Mouse (Mus musculus) kidney, postnatal 25 days (tissue): Measurements from ENCODE around the gene Gdf11.

Experiments
- DNase-seq, 2 experiments: peaks; one replicate each; pipeline ENCODE4 v3.0.0; 2021; ENCODE audit warnings: mixed read lengths in 2 of 2

Gdf11 gene

GRCm38 (mm10) chr10:128919203-128919631, 27.7 kb upstream of the Gdf11 start:
- peak; percentile 79 to 93 for DNase-seq

DNA sequence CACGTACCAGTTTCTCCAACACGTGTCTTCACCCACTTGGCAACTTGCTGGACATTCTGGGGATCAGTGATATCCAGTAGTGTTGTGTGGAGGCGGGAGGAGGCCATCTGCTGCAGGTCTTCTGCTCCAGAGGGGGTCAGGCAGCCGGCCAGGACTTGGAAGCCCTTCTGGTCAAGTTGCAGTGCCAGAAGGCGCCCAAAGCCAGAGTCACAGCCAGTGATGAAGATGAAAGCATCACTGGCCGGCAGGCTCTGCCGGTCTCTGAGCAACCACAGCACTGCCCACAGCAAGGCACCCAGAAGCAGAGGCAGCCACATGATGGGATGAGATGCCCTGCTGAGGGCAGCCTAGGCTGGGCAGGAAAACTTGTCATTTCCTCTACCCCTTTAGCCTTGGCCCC, 26.7 kb upstream of the Gdf11 start:
- peak; percentile 64 to 81 for DNase-seq

DNA sequence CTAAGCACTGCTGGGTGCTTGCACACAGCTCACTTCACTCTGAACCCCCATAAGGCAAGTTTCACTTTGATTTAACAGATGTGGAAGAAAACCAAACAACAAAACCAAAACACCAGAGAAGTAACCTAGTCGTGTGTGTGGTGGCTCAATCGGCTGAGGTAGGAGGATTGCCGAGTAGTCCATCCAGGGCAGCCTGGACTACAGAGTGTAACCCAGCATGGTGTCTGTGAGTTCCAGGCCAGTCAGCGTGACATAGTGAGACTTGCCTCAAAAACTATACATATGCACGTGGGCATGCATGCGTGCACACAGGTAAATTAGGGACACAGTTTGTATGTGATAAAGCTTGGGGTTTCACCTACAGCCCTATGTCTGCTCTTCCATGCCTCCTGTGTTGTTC, 25.9 kb upstream of the Gdf11 start:
- no peak for DNase-seq

GRCm38 (mm10) chr10:128916665-128917064, 25.1 kb upstream of the Gdf11 start:
- no peak for DNase-seq

DNA sequence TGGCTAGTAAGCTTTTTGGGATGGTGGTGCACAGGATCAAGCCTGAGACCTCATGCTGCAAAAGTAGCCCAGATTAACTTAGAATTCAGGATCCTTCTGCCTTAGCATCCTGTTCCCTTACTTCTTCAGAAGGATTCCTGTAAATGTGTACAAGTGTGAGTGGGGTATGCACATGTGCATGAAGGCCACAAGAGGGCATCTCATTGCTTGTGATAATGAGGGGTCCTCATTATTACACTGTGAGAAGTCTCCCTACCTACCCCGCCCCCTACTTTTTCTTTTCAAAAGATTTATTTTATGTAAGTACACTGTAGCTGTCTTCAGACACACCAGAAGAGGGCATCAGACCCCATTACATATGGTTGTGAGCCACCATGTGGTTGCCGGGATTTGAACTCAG, 24.0 kb upstream of the Gdf11 start:
- no peak for DNase-seq

- peak; percentile 45 to 72 for DNase-seq
These were observed 22.2 kb upstream of the Gdf11 start for GRCm38 (mm10) chr10:128913696-128914095.

DNA sequence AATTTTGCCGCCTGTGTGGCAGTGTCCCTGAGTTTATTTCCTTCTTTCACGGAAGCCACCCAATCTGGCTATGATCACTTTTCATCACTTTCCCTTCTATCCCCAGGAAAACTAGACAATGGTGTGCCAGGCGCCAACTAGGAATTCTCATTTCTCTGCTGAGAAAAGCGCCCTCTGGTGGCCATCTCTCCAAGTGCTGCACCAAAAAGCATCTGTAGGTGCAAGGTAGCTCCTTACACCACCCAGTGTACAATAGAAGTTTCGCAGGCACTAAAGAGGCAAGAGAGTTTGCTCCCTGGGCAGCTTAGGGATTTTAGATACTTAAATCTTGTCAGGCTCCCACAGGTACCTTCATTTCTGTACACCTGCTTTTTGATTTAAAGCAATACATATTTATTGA, 21.7 kb upstream of the Gdf11 start:
- peak; percentile 90 to 97 for DNase-seq

- no peak for DNase-seq
These were observed 21.3 kb upstream of the Gdf11 start for GRCm38 (mm10) chr10:128912791-128913190.

GRCm38 (mm10) chr10:128912268-128912667, 20.8 kb upstream of the Gdf11 start:
- no peak for DNase-seq

DNA sequence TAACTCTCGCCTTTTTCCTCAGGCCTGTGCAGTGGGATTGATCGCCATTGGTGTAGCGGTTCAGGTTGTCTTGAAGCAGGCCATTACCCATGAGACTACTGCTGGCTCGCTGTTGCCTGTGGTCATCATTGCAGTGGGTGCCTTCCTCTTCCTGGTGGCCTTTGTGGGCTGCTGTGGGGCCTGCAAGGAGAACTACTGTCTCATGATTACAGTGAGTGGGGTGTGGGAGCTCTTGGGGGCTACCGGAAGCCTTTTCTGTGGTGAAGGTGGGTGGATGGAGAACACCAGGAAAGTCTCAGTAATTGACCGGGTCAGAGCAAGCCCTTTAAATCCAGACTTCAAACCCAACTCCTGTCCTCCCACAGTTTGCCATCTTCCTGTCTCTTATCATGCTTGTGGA, 19.9 kb upstream of the Gdf11 start:
- no peak for DNase-seq

DNA sequence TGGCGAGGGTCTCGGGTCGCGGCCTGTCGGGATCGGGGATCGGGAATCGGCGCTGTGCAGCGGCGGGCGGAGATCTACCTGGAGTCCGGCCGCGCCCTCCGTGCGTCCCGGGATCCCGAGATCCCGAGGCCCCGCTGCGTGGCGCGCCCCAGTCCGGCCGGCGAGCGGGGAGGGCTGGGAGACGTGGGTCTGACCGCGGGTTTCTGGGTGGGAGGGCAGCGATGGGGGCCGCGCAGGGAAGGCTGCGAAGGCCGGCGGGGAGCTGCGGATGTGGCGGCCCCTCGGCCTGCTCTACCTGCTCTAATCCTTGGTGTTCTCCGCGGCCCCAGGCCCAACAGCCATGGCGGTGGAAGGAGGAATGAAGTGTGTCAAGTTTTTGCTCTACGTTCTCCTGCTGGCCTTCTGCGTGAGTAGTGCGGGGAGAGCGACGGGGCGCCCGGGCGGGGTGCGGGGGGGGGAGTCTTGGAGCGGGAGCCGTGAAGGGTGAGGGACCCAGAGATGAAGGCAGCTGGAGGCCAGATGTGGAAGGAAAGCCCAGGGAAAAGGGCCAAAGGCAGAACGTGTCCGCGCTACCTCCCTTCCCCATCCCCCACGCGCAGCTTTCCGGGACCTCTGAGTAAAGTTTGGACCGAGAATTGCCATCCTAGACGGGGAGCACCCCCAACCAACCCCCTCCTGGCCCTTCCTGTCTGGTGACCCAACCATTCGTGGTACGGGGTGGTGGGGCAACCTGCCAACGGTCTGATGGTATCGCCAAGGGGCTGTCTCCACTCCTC, 18.7 kb upstream of the Gdf11 start:
- peak; percentile 74 to 86 for DNase-seq

DNA sequence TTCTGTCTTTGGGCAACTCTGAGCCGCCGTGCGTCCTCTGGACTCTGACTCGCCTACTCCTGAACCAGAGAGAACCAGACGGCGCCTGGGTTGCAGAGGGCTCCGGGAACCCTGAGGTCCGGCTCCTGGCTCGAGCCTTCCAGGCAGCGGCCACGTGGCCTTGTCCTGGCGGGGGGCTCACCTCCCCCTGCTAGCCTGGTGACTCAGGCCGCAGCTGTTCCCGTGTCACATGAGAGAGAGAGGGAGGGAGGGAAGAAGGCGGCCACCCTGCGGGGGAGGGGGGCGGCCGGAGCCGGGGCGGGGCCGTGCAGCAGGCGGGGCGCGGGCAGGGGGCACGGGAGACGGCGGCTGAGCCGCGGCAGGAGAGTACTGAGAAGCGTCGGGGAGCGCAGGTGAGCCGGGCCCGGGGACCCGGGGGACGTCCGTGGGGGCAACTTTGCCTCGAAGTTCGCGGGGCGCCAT, 18.1 kb upstream of the Gdf11 start:
- DNase-seq = peak; percentile 90 to 98

- peak; percentile 73 to 81 for DNase-seq
These were observed 17.4 kb upstream of the Gdf11 start for GRCm38 (mm10) chr10:128908778-128909448.

GRCm38 (mm10) chr10:128904812-128905211, 13.3 kb upstream of the Gdf11 start:
- DNase-seq = peak; percentile 57 to 80

DNA sequence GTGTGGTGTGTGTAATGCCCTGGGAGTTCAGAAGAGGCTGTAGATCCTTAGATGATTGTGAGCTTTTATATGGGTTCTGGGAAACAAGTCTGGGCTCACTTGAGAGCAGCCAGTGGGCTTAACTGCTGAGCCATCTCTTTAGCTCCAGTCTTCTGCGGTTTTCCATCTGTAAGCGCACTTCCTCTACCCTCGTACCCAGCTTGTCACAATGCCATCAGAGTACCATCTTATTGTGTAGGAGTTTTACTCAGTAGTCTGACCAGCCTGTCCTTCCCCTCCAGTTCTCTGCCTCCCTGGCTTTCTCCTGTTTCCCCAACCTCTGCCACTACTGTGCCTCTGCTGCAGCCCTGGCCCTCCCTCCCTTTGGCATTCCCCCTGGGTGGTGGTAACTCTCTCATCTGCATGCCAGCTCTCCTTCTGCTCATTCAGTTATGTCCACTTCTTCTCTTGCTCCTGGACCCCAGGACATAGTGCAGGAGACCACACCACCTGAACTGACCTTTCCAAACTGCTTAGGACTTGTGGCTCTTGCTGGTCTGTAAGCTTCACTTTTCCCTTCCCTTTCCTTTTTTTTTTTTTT, 11.0 kb upstream of the Gdf11 start:
- DNase-seq = peak; percentile 49 to 88

DNA sequence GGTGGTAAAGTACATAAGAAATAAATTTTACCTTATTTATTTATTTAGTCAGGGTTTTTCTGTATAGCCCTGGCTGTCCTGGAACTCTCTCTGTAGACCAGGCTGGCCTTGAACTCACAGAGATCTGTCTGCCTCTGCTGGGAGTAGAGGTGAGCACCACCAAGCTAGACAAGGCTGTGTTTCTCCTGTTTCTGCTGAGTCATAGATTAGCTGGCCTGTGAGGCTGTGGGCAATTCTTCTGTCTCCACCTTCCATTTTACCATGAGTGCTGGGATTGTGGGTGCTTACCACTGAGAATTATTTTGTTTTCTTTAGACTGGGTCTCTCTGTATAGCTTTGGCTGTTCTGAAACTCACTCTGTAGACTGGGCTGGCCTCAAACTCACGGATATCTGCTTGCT, 9.9 kb upstream of the Gdf11 start:
- DNase-seq = peak in 1 of 2 experiments; percentile 26

DNA sequence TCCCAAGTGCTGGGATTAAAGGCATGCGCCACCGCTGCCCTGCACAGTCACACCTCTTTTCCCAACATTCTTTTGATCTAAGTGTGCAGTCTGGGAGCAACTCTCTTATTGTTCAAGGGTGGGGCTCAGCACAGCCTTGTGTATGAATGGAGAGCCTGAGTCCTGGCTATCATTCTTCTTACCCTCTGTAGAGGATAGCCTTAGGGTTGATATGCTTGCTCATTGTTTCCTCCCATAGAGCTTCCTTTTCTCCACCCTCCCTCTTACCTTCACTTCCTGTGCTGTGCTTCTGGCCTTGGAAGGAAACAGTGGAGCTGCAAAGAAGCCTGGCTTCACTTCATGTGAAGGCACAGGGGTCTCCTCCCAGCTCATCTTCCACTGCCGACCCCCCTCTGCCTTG, 9.2 kb upstream of the Gdf11 start, which contains the start of gene Cd63:
Gene Cd63 (plus strand): TSS at position 292 of the 400 bp plus-strand sequence.
- peak in 1 of 2 experiments; percentile 18 for DNase-seq

DNA sequence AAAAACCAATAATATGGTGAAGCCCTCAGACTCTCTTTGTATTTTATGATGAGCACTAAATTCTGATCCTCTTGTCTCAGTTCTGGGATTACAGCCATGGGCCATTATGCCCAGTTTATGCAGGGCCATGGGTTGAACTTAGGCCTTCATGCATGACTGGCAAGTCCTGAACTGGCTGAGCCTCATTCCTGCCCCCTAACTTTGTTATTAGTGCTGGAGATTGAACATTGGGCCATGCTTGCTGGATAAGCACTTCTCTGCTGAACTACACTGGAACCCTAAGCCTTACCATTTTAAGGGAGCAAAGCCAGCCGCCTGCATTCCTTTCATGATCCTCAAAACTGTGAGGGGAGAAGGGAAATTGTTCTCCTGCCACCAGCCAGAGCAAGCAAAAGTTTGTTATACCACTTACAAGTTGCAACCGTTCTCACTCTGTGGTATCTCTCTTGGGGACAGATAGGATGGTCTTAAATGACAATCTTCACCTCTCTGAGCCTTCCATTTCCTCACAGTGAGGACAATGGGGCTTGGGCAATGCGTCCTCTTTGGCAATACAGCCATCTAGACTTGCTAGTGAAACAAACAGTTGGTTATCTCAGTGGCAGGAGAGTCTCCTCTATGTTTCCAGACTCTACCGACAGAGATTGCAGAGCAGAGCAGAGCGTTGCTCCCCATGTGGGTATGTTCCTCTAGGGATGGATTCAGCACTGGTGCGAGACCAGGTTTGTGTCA, 8.4 kb upstream of the Gdf11 start:
- peak; percentile 71 to 89 for DNase-seq

GRCm38 (mm10) chr10:128897501-128897900, 6.0 kb upstream of the Gdf11 start:
- DNase-seq = peak in 1 of 2 experiments; percentile 28

DNA sequence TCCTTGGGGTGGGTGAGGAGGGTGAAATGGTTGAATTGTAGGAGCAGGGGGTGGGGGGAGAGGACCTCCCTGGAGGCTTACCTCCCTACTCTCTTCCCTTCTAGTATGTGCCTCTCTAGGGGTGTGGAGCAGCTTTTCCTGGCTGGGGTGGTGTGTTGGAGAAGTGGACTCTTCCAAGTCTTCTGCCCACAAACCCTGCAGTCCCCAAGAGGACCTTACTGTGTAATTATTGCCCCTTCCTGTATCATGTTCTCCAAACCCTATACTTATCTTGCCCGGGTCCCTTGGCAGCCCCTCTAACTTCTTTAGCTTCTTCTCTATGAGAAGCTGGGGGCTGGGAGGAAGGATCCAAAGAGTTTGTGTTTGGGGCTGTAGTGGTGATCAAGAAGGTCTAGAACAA, 5.3 kb upstream of the Gdf11 start:
- DNase-seq = peak in 1 of 2 experiments; percentile 14

DNA sequence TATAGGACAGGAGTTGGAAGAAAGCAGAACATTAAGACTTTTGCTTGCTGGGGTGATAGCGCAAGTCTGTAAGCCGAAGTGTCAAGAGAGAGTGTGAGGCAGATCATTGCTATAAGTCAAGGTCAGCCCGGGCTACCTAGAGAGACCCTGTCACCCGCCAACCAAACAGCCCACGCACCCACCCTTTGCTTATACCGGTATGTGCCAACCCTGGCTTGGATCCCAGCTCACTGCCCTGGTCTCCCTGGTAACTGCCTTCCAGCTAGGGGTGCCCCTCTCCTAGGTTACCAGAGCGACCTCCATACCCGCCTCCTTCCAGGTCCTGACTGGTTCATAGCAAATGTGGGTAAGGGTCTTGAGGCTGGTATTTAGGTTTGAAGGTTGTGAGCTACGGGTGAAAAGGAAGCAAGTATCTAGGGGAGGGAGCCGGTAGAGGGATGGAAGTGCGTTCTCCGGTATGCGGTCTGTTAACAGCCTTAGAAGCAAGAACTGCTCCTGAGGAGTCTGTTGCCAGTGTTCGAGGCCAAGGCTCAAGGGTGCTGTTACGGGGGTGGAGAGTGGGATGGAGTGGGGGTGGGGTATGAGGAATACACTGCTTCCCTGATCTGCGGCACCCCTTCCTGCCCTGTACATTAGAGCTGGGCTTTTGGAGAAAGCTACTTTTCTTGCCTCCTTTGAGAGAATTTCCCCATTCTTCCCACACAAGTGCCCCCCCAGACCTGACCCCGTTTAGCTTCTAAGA, 4.6 kb upstream of the Gdf11 start:
- peak; percentile 63 to 83 for DNase-seq

DNA sequence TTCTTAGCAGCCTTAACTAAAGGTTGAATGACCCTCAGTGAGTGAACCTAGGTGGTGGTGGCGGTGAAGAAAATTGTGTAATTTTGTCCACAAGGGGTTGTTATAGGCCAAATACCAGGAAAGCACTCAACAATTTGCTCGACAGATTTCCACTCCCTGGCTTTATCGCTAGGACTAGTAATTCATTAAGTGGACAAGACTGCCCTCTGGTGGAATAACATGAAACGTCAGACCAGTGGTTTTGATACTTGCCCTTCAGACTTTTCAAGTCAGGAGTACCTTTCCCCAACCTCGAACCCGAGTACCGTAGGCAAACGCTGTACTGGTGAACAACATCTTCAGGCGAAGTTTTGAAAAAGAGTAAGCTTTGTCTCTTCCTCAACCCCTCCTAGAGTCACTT, 3.9 kb upstream of the Gdf11 start:
- DNase-seq = peak; percentile 72 to 93
